Comparison of ENCODE assay signal across 8 mouse cellular contexts in the genomic region with DNA sequence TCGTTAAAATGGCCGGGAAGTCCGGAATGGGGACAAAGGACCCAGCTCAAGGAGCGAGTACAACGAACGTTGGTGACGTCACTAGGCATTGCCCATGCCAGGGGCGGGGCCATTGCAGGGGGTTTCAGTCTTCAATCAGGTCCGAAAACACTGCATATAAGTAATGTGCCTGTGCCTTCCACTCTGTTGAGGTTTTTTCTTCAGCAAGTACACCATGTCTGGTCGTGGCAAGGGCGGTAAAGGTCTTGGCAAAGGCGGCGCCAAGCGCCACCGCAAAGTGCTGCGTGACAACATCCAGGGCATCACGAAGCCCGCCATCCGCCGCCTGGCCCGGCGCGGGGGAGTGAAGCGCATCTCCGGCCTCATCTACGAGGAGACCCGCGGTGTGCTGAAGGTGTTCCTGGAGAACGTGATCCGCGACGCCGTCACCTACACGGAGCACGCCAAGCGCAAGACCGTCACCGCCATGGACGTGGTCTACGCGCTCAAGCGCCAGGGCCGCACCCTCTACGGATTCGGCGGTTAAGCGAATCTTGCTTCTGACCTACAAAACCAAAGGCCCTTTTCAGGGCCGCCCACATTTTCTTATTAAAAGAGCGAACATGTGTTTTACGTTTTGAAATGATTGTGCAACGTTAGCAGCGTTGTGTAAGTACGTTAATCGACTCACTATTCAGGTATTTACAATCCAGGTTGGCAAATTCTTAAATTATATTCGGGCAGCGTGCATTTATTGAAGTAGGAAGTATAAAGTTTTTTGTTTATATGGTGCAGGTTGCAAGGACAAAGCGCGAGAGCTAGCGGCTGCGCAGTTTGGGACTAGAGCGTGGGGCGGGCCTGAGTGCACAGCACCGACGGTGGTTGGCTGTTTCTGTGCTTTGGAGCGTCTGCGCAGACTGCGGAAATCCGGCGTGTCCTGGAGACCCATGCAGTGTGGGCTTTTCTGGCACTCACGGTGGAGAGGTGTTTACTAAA. TPM values are rescaled to one million over a fixed set of nuclear protein-coding genes. Genes with fewer than 3 reads are reported as not detected.
DNase-seq lines count a peak whose midpoint lies in the region; ATAC-seq and TF ChIP-seq lines count a peak whose summit lies in the region.

A gene (plus strand): TSS at position 150 of the 975 bp plus-strand sequence.

- no peaks in the 10 kb centered on the region for H3K36me3 ChIP-seq in forebrain, embryonic 10.5 days (replicated peaks)
- H3K36me3 ChIP-seq in heart, embryonic 15.5 days: no peaks in the 10 kb centered on the region
- no peaks in the 10 kb centered on the region for H3K36me3 ChIP-seq in liver, embryonic 14.5 days (replicated peaks; ENCODE audit: control insufficient read depth, insufficient read depth, low read depth)
- H3K36me3 ChIP-seq in neural tube, embryonic 11.5 days (ENCODE audit: control insufficient read depth, insufficient read depth, low read length): no peaks in the 10 kb centered on the region
- H3K36me3 ChIP-seq in stomach, postnatal 0 days (ENCODE audit: control insufficient read depth, insufficient read depth, low read length): no peaks in the 10 kb centered on the region

- TF ChIP-seq CTCF in liver, embryonic 14.5 days (IDR thresholded peaks at IDR 0.05; ENCODE audit: low read depth): no peak
- no peak; the same call in 1 of the 2 replicates for TF ChIP-seq CTCF in stomach, postnatal 0 days (IDR thresholded peaks at IDR 0.05; ENCODE audit: low read depth)

- H3K4me1 ChIP-seq in forebrain, embryonic 10.5 days: peaks cover 43% of the 10 kb centered on the region
- H3K4me1 ChIP-seq in heart, embryonic 15.5 days (replicated peaks): peaks cover 42% of the 10 kb centered on the region
- H3K4me1 ChIP-seq in liver, embryonic 14.5 days (replicated peaks; ENCODE audit: control insufficient read depth in 2 of 2, insufficient read depth in 2 of 2, low read length in 1 of 2): peaks cover 11 to 12% of the 10 kb centered on the region in 2 experiments
- H3K4me1 ChIP-seq in neural tube, embryonic 11.5 days (ENCODE audit: control insufficient read depth, insufficient read depth, low read length): peaks cover 12% of the 10 kb centered on the region
- no peaks in the 10 kb centered on the region for H3K4me1 ChIP-seq in stomach, postnatal 0 days (replicated peaks; ENCODE audit: control insufficient read depth, insufficient read depth)

- peak; percentile 89 for TF ChIP-seq EP300 in liver, embryonic 14.5 days (IDR thresholded peaks at IDR 0.05; ENCODE audit: low read depth)
- TF ChIP-seq EP300 in stomach, postnatal 0 days (optimal IDR thresholded peaks at IDR 0.05): peak; percentile 54

- H3K4me3 ChIP-seq in forebrain, embryonic 10.5 days: peak within 1 kb of the TSS; percentile 54
- H3K4me3 ChIP-seq in heart, embryonic 15.5 days: peak within 1 kb of the TSS; percentile 56
- H3K4me3 ChIP-seq in liver, embryonic 14.5 days (ENCODE audit: insufficient read depth in 1 of 2, low read depth in 2 of 2, low read length in 2 of 2): peak within 1 kb of the TSS; percentile 64 to 74
- H3K4me3 ChIP-seq in neural tube, embryonic 11.5 days (ENCODE audit: low read depth, low read length): peak within 1 kb of the TSS; percentile 41
- H3K4me3 ChIP-seq in stomach, postnatal 0 days (ENCODE audit: low read depth, low read length): peak within 1 kb of the TSS; percentile 60

- H3K27ac ChIP-seq in forebrain, embryonic 10.5 days: peak within 1 kb of the TSS; percentile 92
- H3K27ac ChIP-seq in heart, embryonic 15.5 days: peak within 1 kb of the TSS; percentile 92
- H3K27ac ChIP-seq in liver, embryonic 14.5 days: peak within 1 kb of the TSS; percentile 100
- peak within 1 kb of the TSS; percentile 92 for H3K27ac ChIP-seq in neural tube, embryonic 11.5 days (ENCODE audit: low read depth, low read length)
- H3K27ac ChIP-seq in stomach, postnatal 0 days (replicated peaks): peak within 1 kb of the TSS; percentile 98

- no peaks in the 10 kb centered on the region for H3K27me3 ChIP-seq in forebrain, embryonic 10.5 days (ENCODE audit: poor library complexity, severe bottlenecking)
- no peaks in the 10 kb centered on the region for H3K27me3 ChIP-seq in heart, embryonic 15.5 days
- no peaks in the 10 kb centered on the region for H3K27me3 ChIP-seq in liver, embryonic 14.5 days (ENCODE audit: control insufficient read depth, insufficient read depth, low read length)
- H3K27me3 ChIP-seq in neural tube, embryonic 11.5 days (ENCODE audit: control insufficient read depth, insufficient read depth, low read length): no peaks in the 10 kb centered on the region
- H3K27me3 ChIP-seq in stomach, postnatal 0 days (ENCODE audit: control insufficient read depth, insufficient read depth, low read length): no peaks in the 10 kb centered on the region

- ATAC-seq in heart, embryonic 15.5 days (replicated peaks; ENCODE audit: insufficient number of reproducible peaks, insufficient read depth, low FRiP score, low read depth): peak; percentile 84
- ATAC-seq in liver, embryonic 14.5 days (ENCODE audit: insufficient read depth): peak; percentile 61
- ATAC-seq in neural tube, embryonic 11.5 days (ENCODE audit: insufficient read depth, low FRiP score, low TSS enrichment): peak; percentile 71
- ATAC-seq in stomach, postnatal 0 days (ENCODE audit: low FRiP score, low TSS enrichment): peak; percentile 86

- no peaks in the 10 kb centered on the region for H3K9me3 ChIP-seq in forebrain, embryonic 10.5 days
- no peaks in the 10 kb centered on the region for H3K9me3 ChIP-seq in heart, embryonic 15.5 days (replicated peaks)
- H3K9me3 ChIP-seq in liver, embryonic 14.5 days (ENCODE audit: control insufficient read depth, low read length): no peaks in the 10 kb centered on the region
- no peaks in the 10 kb centered on the region for H3K9me3 ChIP-seq in neural tube, embryonic 11.5 days (ENCODE audit: control insufficient read depth, low read length)
- H3K9me3 ChIP-seq in stomach, postnatal 0 days (ENCODE audit: control insufficient read depth, low read length): no peaks in the 10 kb centered on the region

- H3K9ac ChIP-seq in heart, embryonic 15.5 days: peak within 1 kb of the TSS; percentile 59
- H3K9ac ChIP-seq in liver, embryonic 14.5 days (replicated peaks): peak within 1 kb of the TSS; percentile 99
- H3K9ac ChIP-seq in neural tube, embryonic 11.5 days (ENCODE audit: low read length): peak within 1 kb of the TSS; percentile 78
- peak within 1 kb of the TSS; percentile 78 for H3K9ac ChIP-seq in stomach, postnatal 0 days (ENCODE audit: low read length)

- peak; percentile 96 for DNase-seq in CD4-positive, CD25-positive, alpha-beta regulatory T cell, adult 2 months (ENCODE audit: low read depth, low spot score)
- DNase-seq in c-Kit-negative CD71-positive TER-119-positive erythroid progenitor cells, embryonic 14.5 days (ENCODE audit: low read depth, low spot score): peak; percentile 94
- peak; percentile 97 for DNase-seq in forebrain, embryonic 10.5 days (ENCODE audit: extremely low spot score, low spot score)
- peak; percentile 97 to 98 for DNase-seq in kidney, postnatal 25 days
- peak; percentile 93 to 95 (median 95) for DNase-seq in liver, embryonic 14.5 days (ENCODE audit: low read depth in 3 of 3, low spot score in 3 of 3)
- peak; percentile 95 for DNase-seq in neural tube, embryonic 11.5 days (ENCODE audit: low spot score)
- peak; percentile 96 for DNase-seq in stomach, postnatal 0 days (ENCODE audit: low spot score)

- under 1% methylated on average over 62 of the region's 70 CpGs for WGBS in forebrain, embryonic 10.5 days
- under 1% methylated on average over 60 of the region's 70 CpGs for WGBS in heart, embryonic 15.5 days
- under 1% methylated on average over 55 of the region's 70 CpGs for WGBS in liver, embryonic 14.5 days (ENCODE audit: insufficient replicate concordance)
- WGBS in neural tube, embryonic 11.5 days: under 1% methylated on average over 52 of the region's 70 CpGs
- WGBS in stomach, postnatal 0 days: under 1% methylated on average over 50 of the region's 70 CpGs

- H3K4me2 ChIP-seq in heart, embryonic 15.5 days: peak within 1 kb of the TSS; percentile 79
- H3K4me2 ChIP-seq in liver, embryonic 14.5 days (ENCODE audit: low read depth): peak within 1 kb of the TSS; percentile 95
- peak within 1 kb of the TSS; percentile 73 for H3K4me2 ChIP-seq in neural tube, embryonic 11.5 days (ENCODE audit: low read depth)
- H3K4me2 ChIP-seq in stomach, postnatal 0 days (replicated peaks; ENCODE audit: low read depth): peak within 1 kb of the TSS; percentile 73

RNA-seq across cellular contexts. Expression of the gene that starts here (rescaled TPM):
- polyA plus RNA-seq in forebrain, embryonic 10.5 days (2016; fragmentation: Nextera tagmentation; extraction: Ambion mirVana): 3.8 and 4.0 TPM in 2 replicates
- 5.4 and 5.7 TPM in 2 replicates for polyA plus RNA-seq in heart, embryonic 15.5 days (2015; fragmentation: Nextera tagmentation; extraction: Ambion mirVana)
- polyA plus RNA-seq in liver, embryonic 14.5 days (2012; rRNA removed): 8.6 and 24.1 TPM in 2 replicates
- 5.3 and 6.1 TPM in 2 replicates for polyA plus RNA-seq in liver, embryonic 14.5 days (2014; fragmentation: Nextera tagmentation; extraction: Ambion mirVana)
- 3.4 and 6.8 TPM in 2 replicates for polyA plus RNA-seq in neural tube, embryonic 11.5 days (2014; fragmentation: Nextera tagmentation; extraction: Ambion mirVana)
- polyA plus RNA-seq in stomach, postnatal 0 days (2015; fragmentation: Nextera tagmentation; extraction: Ambion mirVana): 13.7 and 18.3 TPM in 2 replicates

Comparison
In these comparisons a context has a peak if more than half of its experiments do, and no peak if none do; other contexts are left out.
1. Peak in every context shown above with its lines: DNase-seq, ATAC-seq, H3K4me3 ChIP-seq and H3K27ac ChIP-seq.